Mouse (Mus musculus) kidney, adult 2 months (tissue): ENCODE measurements around the gene Qpct.

ENCODE experiments used
- CTCF ChIP-seq: fragments of 200-500 bp; conservative IDR thresholded peaks from 2 replicates; pipeline ENCODE4 v1.5.1; 2011; ENCODE audit warnings: low read depth, mild to moderate bottlenecking, control low read depth, low read length, moderate library complexity, mixed read lengths; ENCODE audit not compliant: insufficient read depth, insufficient read length
- POLR2A ChIP-seq: fragments of 200-500 bp; IDR thresholded peaks from one replicate; pipeline ENCODE4 v1.6.1; 2011; ENCODE audit warnings: low read depth, low read length, control low read depth

GRCm38 (mm10) chr17:79024544-79024943, 27.2 kb upstream of the Qpct start:
- TF ChIP-seq POLR2A (no peak), CTCF (no peak)
